Mouse (Mus musculus) stomach, postnatal 0 days (tissue): ENCODE measurements at regions not wholly inside any gene's neighbourhood (a gene's known extent, or its start where the extent isn't known, plus 50 kb on each side); places are given as distances from the start of the nearest gene placed in this dataset.

Experiments
- CTCF ChIP-seq: IDR thresholded peaks from 2 replicates; pipeline ENCODE4 v1.5.1; 2016; ENCODE audit warnings: antibody characterized with exemption, low read depth, mild to moderate bottlenecking, moderate library complexity
- EP300 ChIP-seq: optimal IDR thresholded peaks from 2 replicates; pipeline ENCODE3; 2016; ENCODE audit warnings: antibody characterized with exemption

DNA sequence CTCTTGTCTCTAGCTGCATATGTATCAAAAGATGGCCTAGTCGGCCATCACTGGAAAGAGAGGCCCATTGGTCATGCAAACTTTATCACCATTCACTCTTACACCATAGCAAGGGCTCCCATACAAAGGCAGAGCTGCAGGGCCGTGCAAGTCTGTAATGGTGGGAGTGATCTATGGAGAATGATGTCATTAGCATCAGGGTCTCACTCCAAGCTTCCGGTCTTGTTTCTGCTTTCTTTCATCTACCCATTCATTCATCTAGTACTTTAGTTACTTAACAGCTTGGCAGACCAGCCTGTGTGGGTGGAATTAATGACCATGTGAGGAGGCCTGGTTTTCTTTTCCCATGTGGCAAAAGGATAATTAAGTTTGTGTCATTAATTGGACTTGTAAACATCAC, 196.0 kb upstream of the Nbea start:
- no peak for TF ChIP-seq EP300
- no peak for TF ChIP-seq CTCF
